Mouse (Mus musculus) left cerebral cortex, postnatal 10 days (tissue): ENCODE measurements around the gene Fbxo44. TPM values are rescaled to one million over a fixed set of nuclear protein-coding genes. Genes with fewer than 3 reads are reported as not detected.

Source experiments
- DNase-seq, 2 experiments: peaks; one replicate each; pipeline ENCODE4 v3.0.0; 2021 to 2022; ENCODE audit warnings: low spot score in 2 of 2, mixed read lengths in 1 of 2; ENCODE audit errors: extremely low spot score in 1 of 2
- intact Hi-C: fragments of 180-260 bp; cut with DNase I; formaldehyde crosslinking; loops from one replicate; pipeline ENCODE4 v1.15.1; 2025
- microRNA-seq: library from miRNA; unstranded; fragments of <30 nt; microRNA quantifications from one replicate; pipeline ENCODE4 v1.2.0, GENCODE M21; 2022
- total RNA-seq, 2 experiments: library from RNA; stranded (reverse); gene quantifications; 2 replicates each; pipeline ENCODE4 v1.2.3; 2021

Fbxo44 gene
- total RNA-seq, 2 experiments from 2014 or later = 87.6 to 89.9 TPM

GRCm38 (mm10) chr4:148112519-148112918, 47.8 kb downstream of the Fbxo44 start:
- intact Hi-C loops = no loop called here
- DNase-seq = no peak

GRCm38 (mm10) chr4:148109215-148109614, 51.1 kb downstream of the Fbxo44 start:
- DNase-seq = no peak
- intact Hi-C loops = no loop called here

- no peak for DNase-seq
- intact Hi-C loops = no loop called here
Observed at GRCm38 (mm10) chr4:148108565-148109100, 51.6 kb downstream of the Fbxo44 start.

GRCm38 (mm10) chr4:148107621-148108291, 52.5 kb downstream of the Fbxo44 start:
- DNase-seq = peak in 1 of 2 experiments; percentile 32
- intact Hi-C loops = no loop called here

GRCm38 (mm10) chr4:148104146-148104545, 56.1 kb downstream of the Fbxo44 start:
- intact Hi-C loops = no loop called here
- no peak for DNase-seq

Small RNAs within 50 kb of the gene (microRNA-seq; reads per million reads assigned to microRNA genes)
- not detected for gene Mir7022

Other genes starting within 250 kb of the Fbxo44 start
- 10 to 100 TPM; 17.2 to 17.7 TPM for gene Plod1, start 223.7 kb downstream of the Fbxo44 start, total RNA-seq
- gene 2510039O18Rik, start 219.6 kb downstream of the Fbxo44 start, total RNA-seq = 10 to 100 TPM; 26.8 to 28.4 TPM
- not detected for gene Nppb, start 174.7 kb downstream of the Fbxo44 start, total RNA-seq
- 1 to 10 TPM in 1 of 2 experiments, under 1 TPM in 1; 0.97 to 1.6 TPM for gene Nppa, start 159.8 kb downstream of the Fbxo44 start, total RNA-seq
- 10 to 100 TPM; 66.8 to 69.0 TPM for gene Clcn6, start 121.7 kb downstream of the Fbxo44 start, total RNA-seq
- 10 to 100 TPM; 21.7 to 22.6 TPM for gene Mthfr, start 121.4 kb downstream of the Fbxo44 start, total RNA-seq
- gene Agtrap, start 72.5 kb downstream of the Fbxo44 start, total RNA-seq = 1 to 10 TPM; 3.6 to 4.3 TPM
- gene Mad2l2, start 30.1 kb downstream of the Fbxo44 start, total RNA-seq = 10 to 100 TPM; 14.6 to 15.7 TPM
- 1 to 10 TPM; 2.7 to 3.1 TPM for gene Draxin, start 29.8 kb downstream of the Fbxo44 start, total RNA-seq
- 10 to 100 TPM; 23.5 to 28.1 TPM for gene Fbxo6, start 8.3 kb downstream of the Fbxo44 start, total RNA-seq
- 10 to 100 TPM; 26.8 to 33.0 TPM for gene Fbxo2, start 139 bp upstream of the Fbxo44 start, total RNA-seq
- 10 to 100 TPM; 19.2 to 20.4 TPM for gene Disp3, start 127.5 kb upstream of the Fbxo44 start, total RNA-seq